Mouse (Mus musculus): ENCODE measurements at regions not wholly inside any gene's neighbourhood (a gene's known extent, or its start where the extent isn't known, plus 50 kb on each side); places are given as distances from the start of the nearest gene placed in this dataset.

DNA sequence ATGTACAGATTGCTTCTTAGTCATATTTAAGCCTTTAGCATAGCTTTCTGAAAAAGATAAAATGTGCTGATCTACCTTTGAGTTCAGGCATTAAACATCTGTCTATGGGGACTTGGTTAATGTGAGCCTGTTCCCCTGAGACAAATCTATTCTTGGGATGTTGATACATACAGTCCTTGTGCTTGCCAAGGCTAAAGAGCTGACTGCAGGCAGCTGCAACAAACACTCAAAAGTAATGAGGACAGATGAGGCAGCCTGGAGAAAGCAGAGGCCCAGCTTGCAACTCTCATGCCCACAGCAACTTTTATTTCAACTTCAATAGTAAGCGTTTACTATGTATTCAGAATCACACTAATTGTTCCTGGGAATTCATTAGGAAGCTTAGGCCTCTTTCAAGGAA is 281.7 kb downstream of the Sis start:
- TF ChIP-seq POLR2A (IDR thresholded peaks at IDR 0.05; ENCODE audit: borderline replicate concordance, insufficient read depth, low read length) (no peak), CTCF (IDR thresholded peaks at IDR 0.05; ENCODE audit: borderline replicate concordance, insufficient read depth, low read depth, low read length) (no peak)

Data from cerebellum, adult 2 months (tissue).